Mouse (Mus musculus): ENCODE measurements around the gene Bard1.

Bard1 gene

DNA sequence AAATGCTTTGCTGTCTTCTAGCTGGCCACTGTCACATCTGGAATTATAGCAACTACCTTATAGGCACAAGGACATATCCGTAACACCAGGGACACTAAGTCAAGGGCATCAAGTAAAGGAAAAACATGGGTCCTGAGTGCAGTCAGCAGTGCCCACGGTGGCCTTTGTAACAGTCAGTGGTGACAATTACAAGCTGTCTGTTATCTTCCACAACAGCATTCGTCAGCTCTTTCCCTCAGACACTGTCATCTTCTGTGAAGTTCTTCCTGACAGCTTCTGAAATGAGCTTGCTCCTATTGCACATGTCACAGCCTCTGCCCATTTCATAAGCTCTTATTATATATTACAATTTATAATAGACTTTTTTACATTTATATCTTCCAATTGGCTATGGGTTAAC, 50.7 kb downstream of the Bard1 start:
- DNase-seq, result no peak

DNA sequence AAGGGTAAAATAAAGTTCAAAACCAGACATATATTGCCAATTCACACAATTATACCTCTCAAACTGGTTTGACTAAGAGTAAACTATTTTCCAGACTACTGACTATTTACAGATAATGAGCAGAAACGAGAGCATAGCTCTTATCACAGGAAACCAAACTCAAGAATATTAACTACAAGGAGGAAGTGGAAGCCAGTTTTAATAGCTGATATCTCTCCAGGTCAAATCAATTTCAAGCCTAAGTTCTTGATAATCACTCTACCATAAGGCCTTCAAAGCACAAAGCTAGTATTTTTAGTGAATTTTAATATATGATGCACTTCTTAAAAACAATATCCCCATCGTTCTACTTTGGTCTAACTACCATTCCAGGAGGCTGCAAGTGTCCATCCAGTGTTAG, 57.8 kb downstream of the Bard1 start:
- no peak for DNase-seq

DNA sequence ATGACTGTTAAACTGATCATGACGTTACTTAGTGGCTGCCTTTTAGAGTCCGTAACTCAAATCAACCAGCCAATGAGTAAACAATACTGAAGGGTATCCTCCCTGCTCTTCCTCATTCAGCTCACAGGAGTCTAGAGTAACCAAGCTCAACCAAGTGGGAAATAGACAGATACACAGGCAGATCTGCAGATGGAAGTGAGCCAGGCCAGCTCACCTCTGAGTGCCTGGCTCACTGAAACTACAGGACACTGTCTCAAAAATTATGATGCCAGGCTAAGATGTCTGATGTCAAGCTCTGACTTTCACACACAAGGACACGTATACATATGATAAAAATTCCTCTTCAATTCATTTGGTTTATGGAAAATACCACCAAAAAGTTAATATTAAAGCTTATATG, 59.0 kb downstream of the Bard1 start:
- DNase-seq, result no peak

DNA sequence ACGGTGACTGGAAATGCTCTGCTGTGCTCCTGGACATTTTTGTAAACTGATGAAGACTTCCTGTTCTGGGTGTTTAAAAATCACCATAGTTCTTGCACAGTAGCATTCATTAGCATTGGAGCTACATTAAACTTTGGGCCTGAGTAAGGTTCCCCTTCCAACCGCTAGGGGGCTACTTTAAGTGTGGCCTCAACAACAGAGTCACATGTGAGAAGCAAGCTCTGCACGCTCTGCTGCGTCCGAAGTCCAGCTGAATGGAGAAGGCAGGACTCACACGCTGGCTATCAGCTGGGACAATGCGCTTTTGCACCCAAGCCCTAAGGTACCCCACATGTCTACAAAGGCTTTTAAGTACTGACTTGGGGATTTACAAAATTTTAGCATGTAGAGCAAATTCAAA, 65.9 kb downstream of the Bard1 start:
- peak; percentile 5 for DNase-seq

DNA sequence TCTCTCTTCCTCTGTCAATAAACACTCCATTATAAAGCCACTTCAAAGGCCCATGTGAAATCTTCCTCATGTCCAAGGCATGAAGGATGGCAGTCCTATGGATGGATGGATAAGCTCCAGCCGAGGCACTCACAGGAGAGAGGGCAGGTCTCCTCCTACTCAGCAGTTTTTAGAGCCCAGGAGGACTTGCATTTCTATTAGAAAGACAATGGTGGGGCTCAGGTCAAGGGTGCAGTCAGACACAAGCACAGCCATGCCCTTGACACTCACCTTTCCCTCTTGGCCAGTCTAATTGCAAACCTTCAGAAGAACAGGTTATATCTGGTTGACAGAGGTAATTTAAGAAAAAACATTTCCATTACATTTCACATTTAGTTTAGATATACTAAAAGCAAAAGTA, 67.4 kb downstream of the Bard1 start:
- no peak for DNase-seq

DNA sequence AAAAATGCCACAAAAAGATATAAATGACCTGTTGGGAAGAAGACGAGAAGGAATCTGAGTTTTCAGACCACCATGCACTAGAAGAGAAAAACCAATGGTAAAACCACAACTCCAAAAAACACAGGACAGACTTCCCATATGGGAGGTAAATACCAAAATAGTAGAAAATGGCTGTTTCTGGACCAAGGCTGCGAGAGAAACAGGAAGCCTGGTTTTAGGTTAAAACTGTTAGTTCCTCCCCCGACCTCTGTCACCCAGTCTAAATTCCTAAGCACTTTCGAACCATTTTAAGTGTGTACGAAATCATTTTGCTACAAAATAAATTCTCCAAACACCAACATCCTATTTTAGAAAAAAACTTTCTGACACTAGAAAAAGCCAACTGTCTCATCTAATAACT, 80.2 kb downstream of the Bard1 start:
- no peak for DNase-seq

DNA sequence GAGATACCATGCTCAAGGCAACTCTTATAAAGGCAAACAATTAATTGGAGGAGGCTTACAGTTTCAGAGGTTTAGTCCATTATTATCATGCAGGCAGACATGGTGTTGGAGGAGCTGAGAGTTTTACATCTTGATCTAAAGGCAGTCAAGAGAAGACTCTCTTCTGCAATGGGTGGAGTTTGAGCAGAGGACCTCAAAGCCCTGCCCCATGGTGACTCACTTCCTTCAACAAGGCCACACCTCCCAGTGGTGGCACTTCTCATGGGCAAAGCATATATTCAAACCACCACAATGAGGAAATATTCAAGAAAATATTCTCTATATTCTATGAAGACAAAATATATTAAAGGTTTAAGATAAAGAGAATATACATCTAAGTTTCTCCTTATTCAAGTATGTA, 88.6 kb downstream of the Bard1 start:
- no peak for DNase-seq

DNA sequence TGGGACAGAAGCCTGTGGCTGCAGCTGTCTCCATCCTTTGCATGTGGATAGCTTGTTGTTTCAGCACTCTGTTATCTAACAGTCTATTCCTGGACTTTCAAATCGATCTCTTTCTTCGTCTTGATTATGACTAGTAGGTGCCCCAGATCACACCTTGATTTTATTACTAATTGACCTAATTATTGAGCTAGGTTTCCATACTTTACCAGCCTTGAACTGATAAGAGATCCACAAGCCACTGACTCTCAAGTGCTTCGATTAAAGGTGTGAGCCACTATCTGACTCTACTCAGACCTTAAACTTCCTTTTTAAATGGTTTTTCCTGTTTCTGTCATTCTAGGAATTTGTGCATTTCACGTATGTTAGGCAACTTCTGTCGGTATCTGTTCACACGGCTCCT, 96.9 kb downstream of the Bard1 start:
- no peak for DNase-seq

DNA sequence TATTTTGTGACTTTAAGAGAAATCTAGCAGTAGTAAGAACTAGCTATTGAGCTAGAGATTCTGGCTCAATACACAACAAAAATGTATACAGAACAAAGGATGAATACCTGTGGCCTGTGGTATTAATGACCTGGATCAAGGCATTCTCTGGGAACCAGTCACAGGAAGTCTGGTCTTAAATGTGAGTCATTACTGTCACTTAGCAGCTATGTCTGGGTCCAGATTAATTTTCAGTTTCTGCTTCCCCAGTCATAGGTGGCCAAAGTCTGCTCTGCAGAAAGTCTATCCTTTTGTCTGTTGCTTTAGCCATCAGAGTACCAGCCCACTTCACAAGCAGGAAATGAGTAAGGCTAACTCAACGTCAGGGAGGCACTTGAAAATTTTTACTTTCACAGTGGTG, 98.8 kb downstream of the Bard1 start:
- no peak for DNase-seq

DNA sequence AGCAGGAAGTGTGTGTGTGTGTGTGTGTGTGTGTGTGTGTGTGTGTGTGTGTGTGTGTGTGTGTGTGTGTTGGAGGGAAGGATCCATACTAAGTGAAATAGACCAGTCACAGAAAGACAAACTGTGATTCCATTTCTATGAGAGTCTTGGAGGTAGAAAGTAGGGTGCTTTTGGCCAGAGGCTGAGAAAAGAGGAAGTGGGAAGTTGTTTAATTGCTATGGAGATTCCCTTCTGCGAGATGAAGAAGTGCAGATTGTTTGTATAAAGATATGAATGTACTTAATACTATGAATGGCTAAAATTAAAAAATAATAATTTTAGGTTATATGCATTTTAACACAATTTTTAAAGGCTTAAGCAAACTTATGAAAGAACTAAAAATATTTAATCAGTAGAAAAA, 99.2 kb downstream of the Bard1 start:
- DNase-seq, result no peak

DNA sequence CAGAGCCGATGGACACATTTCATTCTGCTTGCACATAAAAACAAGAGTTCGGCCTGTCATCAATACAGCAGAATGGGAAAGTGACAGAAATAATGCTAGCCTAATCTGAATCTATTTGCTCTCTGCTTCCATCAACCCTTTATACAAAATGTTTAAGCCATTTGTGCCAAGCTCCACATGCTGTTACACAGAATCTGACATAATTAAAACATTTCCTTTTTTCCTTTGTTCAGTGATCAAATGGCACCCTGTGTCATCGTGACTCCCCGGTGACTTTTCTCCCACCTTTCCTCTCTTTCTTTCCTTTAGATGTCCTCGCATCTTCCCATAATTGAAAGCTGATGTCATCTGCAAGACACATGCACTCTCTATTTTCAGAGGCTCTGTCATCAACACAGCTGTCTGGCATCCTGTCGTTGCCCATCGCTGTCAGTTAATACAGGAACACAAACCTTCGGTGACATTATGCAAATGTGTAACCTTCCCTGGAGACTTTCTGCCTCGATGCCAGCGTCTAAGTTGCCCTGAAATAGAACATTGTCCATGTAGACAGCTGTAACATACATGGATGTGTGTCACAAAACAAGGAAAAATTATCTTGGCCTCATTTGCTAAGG, 105.5 kb downstream of the Bard1 start:
- DNase-seq, result no peak

DNA sequence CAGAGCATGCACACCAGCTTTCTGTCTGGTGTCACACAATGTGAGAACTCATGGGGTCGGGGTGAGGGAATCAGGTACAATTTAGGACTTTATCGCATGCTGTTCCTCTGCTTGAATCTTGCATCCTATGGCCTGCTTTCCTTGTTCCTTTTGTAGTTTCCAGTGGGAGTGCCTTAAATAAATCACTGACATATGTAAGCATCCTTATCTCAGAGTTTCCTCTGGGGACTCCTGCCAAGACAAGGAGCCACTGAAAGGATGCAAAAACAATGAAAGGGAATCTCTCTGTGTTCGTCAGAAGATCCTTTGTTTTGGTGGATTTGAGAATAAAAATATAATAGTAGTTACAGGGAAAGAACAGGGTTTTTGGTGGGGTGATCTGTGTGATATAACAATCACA, 106.2 kb downstream of the Bard1 start:
- DNase-seq, result peak; percentile 2

Data from kidney, postnatal 14 days (tissue).